Mouse (Mus musculus): ENCODE measurements around the gene Esrrb. TPM values are rescaled to one million over a fixed set of nuclear protein-coding genes. Genes with fewer than 3 reads are reported as not detected.

The Esrrb gene
- polyA plus RNA-seq, 1 experiment = not detected

DNA sequence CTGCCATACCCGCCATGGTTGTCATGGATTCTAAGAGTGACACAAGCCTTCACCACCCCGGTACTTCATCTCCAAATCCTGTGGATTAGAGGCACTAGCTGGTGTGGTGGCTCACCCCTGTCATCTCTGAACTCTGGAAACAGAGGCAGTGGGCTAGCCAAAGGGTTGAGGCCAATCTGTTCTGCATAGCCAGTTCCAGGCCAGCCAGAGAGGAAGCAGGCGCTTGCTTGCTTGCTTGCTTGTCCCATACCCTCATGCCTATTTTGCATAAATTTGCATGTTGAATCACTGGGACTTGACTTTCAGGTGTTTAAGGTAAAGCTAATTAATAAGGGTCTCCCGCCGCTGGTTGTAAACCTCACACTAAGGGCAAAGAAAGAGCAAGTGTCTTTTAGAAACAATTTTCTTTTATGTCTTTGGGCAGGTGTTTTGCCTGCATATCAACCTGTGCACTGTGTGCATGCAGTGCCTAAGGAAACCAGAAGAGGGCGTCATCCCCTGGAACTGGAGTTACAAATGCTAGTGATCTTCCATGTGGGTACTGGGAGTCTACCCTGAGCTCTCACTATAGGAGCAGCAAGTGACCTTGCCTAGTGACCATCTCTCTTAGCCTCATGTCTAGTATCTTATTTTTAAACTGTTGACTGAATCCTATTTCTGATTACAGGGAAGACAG lies 147.5 kb downstream of the Esrrb start:
- TF ChIP-seq POLR2A (IDR thresholded peaks at IDR 0.05; ENCODE audit: borderline replicate concordance, low read depth, low read length) = no peak
- no peak overlapping the region for H3K27ac ChIP-seq (ENCODE audit: insufficient read depth, low read depth, low read length)
- H3K4me3 ChIP-seq (ENCODE audit: insufficient read depth, low read length) = no peak overlapping the region
- H3K4me1 ChIP-seq (ENCODE audit: control insufficient read depth, insufficient read depth, low read length) = no peaks in the 10 kb centered on the region

DNA sequence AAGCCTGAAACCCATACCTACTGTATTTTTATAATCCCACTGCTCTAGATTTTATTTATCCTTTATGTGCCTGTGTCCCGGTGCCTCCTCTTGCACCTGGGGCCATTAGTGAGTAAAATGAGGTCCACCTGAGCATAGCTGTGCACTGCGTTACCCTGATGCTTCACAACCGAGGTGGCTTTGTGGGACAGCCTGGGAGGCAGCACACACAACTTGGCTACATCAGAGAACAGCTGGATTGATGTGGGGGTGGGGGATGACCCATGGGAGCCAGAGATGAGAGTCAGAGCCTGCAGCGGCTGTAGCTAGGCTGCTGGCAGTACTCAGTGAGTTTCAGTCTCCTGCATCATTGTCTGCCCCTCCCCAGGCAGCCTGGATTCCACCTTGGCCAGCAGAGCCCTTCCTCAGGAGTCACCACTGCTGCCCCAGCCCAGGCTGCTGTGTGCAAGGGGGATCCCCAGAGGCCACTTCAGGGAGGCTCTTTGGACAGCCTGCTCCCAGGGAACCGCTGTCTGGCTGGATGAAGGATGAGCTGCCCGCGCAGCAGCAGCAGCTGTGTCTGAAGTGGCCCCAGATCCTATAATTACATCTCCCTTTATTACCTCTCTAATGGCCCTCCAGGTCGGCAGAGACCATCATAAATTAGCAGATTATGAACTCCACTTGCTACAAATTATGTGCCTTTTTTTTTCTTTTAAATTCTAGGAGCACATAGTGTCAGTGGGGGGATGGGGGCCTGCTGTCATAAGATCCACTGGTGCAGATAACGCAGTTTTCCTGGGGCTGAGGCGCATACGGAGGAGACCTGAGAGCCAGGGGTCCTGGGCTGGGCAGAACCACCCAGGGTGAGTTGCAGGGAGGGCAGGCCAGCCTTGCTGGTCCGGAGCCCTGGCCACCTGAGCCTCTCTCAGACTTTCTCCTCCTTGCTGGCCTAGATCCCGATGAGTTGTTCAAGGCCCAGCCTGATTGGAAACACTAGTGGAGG lies 148.7 kb downstream of the Esrrb start:
- Histone ChIP-seq H3K4me3 (ENCODE audit: insufficient read depth, low read length) (no peak overlapping the region), H3K27ac (ENCODE audit: insufficient read depth, low read depth, low read length) (no peak overlapping the region), H3K4me1 (ENCODE audit: control insufficient read depth, insufficient read depth, low read length) (no peaks in the 10 kb centered on the region)
- TF ChIP-seq POLR2A (IDR thresholded peaks at IDR 0.05; ENCODE audit: borderline replicate concordance, low read depth, low read length) (no peak), CTCF (IDR thresholded peaks at IDR 0.05; ENCODE audit: low read depth, low read length) (no peak)

DNA sequence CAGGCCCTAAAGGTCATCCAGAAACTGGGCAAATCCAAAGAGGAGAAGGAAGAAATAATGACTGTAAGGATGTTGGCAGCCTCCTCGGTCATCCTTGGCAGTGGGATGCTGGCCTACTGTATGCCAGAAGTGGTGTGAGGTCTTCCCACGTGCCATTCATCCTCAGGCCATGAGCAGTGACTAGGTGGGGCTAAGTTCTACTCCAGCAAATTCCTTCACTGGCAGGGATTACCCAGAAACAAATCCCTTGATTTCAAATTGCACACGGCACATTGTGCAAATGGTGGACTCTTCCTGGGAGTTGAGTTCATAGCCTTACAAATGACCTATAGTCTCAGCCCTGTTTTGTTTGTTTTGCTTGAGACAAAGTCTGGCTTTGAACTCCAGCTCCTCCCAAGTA lies 151.4 kb downstream of the Esrrb start:
- Histone ChIP-seq H3K4me3 (ENCODE audit: insufficient read depth, low read length) (no peak overlapping the region), H3K27ac (ENCODE audit: insufficient read depth, low read depth, low read length) (no peak overlapping the region), H3K4me1 (ENCODE audit: control insufficient read depth, insufficient read depth, low read length) (no peaks in the 10 kb centered on the region)
- TF ChIP-seq CTCF (IDR thresholded peaks at IDR 0.05; ENCODE audit: low read depth, low read length) = no peak
- no peak for TF ChIP-seq POLR2A (IDR thresholded peaks at IDR 0.05; ENCODE audit: borderline replicate concordance, low read depth, low read length)

DNA sequence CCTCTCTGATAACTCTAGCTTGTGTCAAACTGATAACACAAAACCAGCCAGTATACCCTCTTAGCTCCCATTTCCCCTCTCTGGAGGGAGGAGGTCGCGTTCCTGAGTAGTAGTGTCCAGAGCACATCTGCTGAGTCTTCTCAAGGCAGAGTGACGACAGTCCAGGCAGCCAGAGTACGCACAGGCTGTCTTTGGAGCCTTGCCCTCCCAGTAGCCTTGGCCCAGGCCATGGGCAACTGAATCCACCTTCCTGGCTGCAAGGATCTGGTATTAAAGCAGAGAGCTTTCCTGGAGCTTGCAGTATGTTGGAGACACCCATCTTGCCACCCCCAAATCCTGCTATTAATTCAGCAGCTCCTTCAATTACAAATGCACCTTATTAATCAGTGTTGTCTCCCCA lies 152.7 kb downstream of the Esrrb start:
- TF ChIP-seq POLR2A (IDR thresholded peaks at IDR 0.05; ENCODE audit: borderline replicate concordance, low read depth, low read length) (no peak), CTCF (IDR thresholded peaks at IDR 0.05; ENCODE audit: low read depth, low read length) (no peak)
- H3K4me3 ChIP-seq (ENCODE audit: insufficient read depth, low read length) = no peak overlapping the region
- no peaks in the 10 kb centered on the region for H3K4me1 ChIP-seq (ENCODE audit: control insufficient read depth, insufficient read depth, low read length)
- no peak overlapping the region for H3K27ac ChIP-seq (ENCODE audit: insufficient read depth, low read depth, low read length)

DNA sequence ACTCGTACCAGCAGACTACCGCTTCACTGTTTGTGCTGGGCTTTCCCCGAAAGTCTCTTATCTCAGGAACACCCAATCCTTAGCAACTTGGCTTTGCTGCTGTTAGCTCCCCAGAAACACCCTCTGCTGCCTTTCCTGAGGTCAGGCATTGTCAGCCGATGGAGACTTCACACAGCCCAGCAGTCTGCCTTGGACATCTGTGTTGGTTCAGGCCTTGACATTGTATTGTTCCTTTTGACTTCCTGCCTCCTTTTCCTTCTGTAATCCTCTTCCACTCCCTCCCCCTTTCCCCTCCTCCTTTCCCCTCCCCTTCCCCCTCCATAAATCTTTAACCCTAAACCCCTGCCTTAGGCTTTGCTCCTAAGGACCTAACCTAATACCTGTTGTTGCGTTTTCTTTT lies 155.7 kb downstream of the Esrrb start:
- TF ChIP-seq POLR2A (IDR thresholded peaks at IDR 0.05; ENCODE audit: borderline replicate concordance, low read depth, low read length) = no peak
- no peak for TF ChIP-seq CTCF (IDR thresholded peaks at IDR 0.05; ENCODE audit: low read depth, low read length)
- Histone ChIP-seq H3K27ac (ENCODE audit: insufficient read depth, low read depth, low read length) (no peak overlapping the region), H3K4me1 (ENCODE audit: control insufficient read depth, insufficient read depth, low read length) (no peaks in the 10 kb centered on the region), H3K4me3 (ENCODE audit: insufficient read depth, low read length) (no peak overlapping the region)

DNA sequence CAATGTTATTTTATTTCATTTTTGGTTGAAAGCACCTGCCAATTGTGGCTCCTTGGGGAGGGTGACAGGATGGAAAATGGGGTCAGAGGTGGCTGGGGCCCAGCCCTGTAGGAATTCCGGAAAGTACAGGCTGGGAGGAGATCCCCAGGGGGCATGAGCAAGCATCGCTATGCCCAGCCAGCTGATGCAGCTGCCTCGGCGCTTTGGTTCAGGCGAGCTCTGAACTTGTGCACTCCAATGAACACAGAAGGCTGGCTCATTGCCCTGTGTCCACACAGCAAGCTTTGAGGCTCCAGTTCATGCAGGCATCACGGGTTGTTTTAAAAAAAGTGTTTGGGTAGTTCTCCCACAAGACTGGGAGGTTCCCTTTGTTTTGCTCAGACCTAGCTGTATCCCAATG lies 156.8 kb downstream of the Esrrb start:
- H3K27ac ChIP-seq (ENCODE audit: insufficient read depth, low read depth, low read length) = no peak overlapping the region
- TF ChIP-seq CTCF (IDR thresholded peaks at IDR 0.05; ENCODE audit: low read depth, low read length) (no peak), POLR2A (IDR thresholded peaks at IDR 0.05; ENCODE audit: borderline replicate concordance, low read depth, low read length) (no peak)

DNA sequence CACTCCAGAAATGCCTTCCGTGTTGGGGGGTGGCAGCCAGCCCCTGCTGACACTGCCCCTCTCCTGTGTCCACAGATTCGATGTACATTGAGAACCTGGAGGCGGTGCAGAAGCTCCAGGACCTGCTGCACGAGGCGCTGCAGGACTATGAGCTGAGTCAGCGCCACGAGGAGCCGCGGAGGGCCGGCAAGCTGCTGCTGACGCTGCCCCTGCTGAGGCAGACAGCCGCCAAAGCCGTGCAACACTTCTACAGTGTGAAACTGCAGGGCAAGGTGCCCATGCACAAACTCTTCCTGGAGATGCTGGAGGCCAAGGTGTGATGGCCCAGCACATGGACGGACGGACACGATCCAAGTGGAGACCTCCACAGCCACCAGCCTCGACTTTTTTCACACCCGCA lies 157.8 kb downstream of the Esrrb start:
- no peak for TF ChIP-seq CTCF (IDR thresholded peaks at IDR 0.05; ENCODE audit: low read depth, low read length)
- Histone ChIP-seq H3K27ac (ENCODE audit: insufficient read depth, low read depth, low read length) (no peak overlapping the region), H3K4me1 (ENCODE audit: control insufficient read depth, insufficient read depth, low read length) (no peaks in the 10 kb centered on the region), H3K4me3 (ENCODE audit: insufficient read depth, low read length) (no peak overlapping the region)

More for the DNA sequence above, 156.8 kb downstream of the Esrrb start:
- H3K4me3 ChIP-seq (ENCODE audit: insufficient read depth, low read length) = no peak overlapping the region
- no peaks in the 10 kb centered on the region for H3K4me1 ChIP-seq (ENCODE audit: control insufficient read depth, insufficient read depth, low read length)

DNA sequence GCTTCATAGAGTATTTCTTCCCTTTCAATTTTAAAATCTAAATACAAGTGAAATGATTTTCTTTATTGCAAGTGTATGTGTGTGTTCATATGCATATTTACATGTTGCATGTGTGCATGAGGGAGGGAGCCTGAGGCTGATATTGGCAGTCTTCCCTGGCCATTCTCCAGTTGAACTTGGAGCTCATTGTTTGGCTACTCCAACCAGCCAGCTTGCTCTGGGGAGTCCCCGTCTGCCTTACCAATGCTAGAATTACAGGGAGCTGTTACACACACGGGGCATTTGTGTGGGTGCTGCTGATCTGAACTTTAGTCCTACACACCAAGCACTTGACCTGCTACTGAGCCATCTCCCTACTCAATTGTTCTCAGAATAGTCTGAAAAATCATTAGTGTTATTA lies 173.4 kb downstream of the Esrrb start:
- TF ChIP-seq CTCF (IDR thresholded peaks at IDR 0.05; ENCODE audit: low read depth, low read length) (no peak), POLR2A (IDR thresholded peaks at IDR 0.05; ENCODE audit: borderline replicate concordance, low read depth, low read length) (no peak)
- Histone ChIP-seq H3K4me3 (ENCODE audit: insufficient read depth, low read length) (no peak overlapping the region), H3K27ac (ENCODE audit: insufficient read depth, low read depth, low read length) (no peak overlapping the region), H3K4me1 (ENCODE audit: control insufficient read depth, insufficient read depth, low read length) (no peaks in the 10 kb centered on the region)

DNA sequence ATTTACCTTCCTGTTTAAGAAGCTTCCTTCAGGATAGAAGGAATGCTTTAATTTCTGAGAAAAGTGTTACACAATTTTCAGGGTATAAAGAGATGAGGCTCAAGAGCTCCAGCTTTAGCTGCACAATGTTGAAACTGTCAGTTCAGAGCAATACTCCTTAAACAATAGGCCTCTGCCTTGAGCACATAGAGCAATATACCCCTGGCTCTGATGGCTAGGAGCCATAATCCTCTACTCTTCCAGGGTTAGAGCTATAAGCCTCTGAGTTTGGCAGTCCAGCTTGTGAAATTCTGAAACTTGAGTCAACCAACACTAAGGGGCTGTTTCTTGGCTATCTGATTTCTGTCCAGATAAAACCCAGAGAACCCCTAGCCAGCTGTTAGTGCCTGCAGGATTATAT lies 176.9 kb downstream of the Esrrb start:
- TF ChIP-seq POLR2A (IDR thresholded peaks at IDR 0.05; ENCODE audit: borderline replicate concordance, low read depth, low read length) (no peak), CTCF (IDR thresholded peaks at IDR 0.05; ENCODE audit: low read depth, low read length) (no peak)
- H3K4me1 ChIP-seq (ENCODE audit: control insufficient read depth, insufficient read depth, low read length) = no peaks in the 10 kb centered on the region
- no peak overlapping the region for H3K4me3 ChIP-seq (ENCODE audit: insufficient read depth, low read length)
- H3K27ac ChIP-seq (ENCODE audit: insufficient read depth, low read depth, low read length) = no peak overlapping the region

DNA sequence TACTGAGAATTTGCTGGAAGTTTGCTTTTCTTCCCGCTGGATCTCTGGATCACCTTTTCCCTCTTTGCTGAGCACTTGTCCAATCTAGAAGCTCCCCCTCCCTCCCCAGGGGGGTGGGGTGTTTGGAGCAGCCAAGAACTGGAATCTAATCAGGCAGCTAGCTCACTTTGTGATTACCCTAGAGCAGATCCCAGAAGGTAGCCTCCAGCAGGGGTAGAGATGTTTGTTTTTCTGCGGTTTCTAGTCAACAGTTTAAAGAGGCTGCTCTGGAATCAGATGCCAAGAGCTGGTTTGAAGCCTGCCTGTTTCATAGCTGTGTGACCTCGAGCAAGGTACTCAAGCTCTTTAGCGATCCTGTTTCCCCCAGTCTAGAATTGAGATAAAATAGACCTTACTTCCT lies 177.8 kb downstream of the Esrrb start:
- TF ChIP-seq CTCF (IDR thresholded peaks at IDR 0.05; ENCODE audit: low read depth, low read length) = no peak
- no peak for TF ChIP-seq POLR2A (IDR thresholded peaks at IDR 0.05; ENCODE audit: borderline replicate concordance, low read depth, low read length)
- no peaks in the 10 kb centered on the region for H3K4me1 ChIP-seq (ENCODE audit: control insufficient read depth, insufficient read depth, low read length)
- no peak overlapping the region for H3K27ac ChIP-seq (ENCODE audit: insufficient read depth, low read depth, low read length)
- H3K4me3 ChIP-seq (ENCODE audit: insufficient read depth, low read length) = no peak overlapping the region

Measured in bone marrow macrophage, adult 2 months (primary cell).